Mouse (Mus musculus): Measurements from ENCODE around the gene Plrg1.

- no peak for TF ChIP-seq CTCF (IDR thresholded peaks at IDR 0.05; ENCODE audit: low read depth)
- TF ChIP-seq EP300 (IDR thresholded peaks at IDR 0.05; ENCODE audit: low read depth), result no peak
Measured at GRCm38 (mm10) chr3:83067920-83068319, 12.6 kb downstream of the Plrg1 start.

Measured in liver, postnatal 0 days (tissue).